Comparison of ENCODE assay signal across 8 mouse cellular contexts in genomic region chr1:173361651-173362050, GRCm38 (mm10). TPM values are rescaled to one million over a fixed set of nuclear protein-coding genes. Genes with fewer than 3 reads are reported as not detected.
DNase-seq lines count a peak whose midpoint lies in the region; ATAC-seq lines count a peak whose summit lies in the region.

No protein-coding gene starts in this region.

- H3K4me1 ChIP-seq in limb, embryonic 11.5 days (ENCODE audit: control insufficient read depth, insufficient read depth, low read length) = no peaks in the 10 kb centered on the region; the same call in 1 of the 2 replicates
- H3K4me1 ChIP-seq in hindbrain, embryonic 14.5 days (replicated peaks; ENCODE audit: control insufficient read depth, insufficient read depth, low read length) = peaks cover 52% of the 10 kb centered on the region

- no peak overlapping the region for H3K4me2 ChIP-seq in limb, embryonic 11.5 days (ENCODE audit: low read depth, severe bottlenecking)
- H3K4me2 ChIP-seq in hindbrain, embryonic 14.5 days (replicated peaks) = no peak overlapping the region

- peak; percentile 58 for ATAC-seq in granulocyte monocyte progenitor cell, adult 5-6 weeks (replicated peaks; ENCODE audit: poor library complexity, severe bottlenecking)
- ATAC-seq in limb, embryonic 11.5 days (ENCODE audit: insufficient number of reproducible peaks, low FRiP score, low TSS enrichment, low read depth) = peak; percentile 44; the same call in 1 of the 2 replicates
- no peak for ATAC-seq in hindbrain, embryonic 14.5 days (ENCODE audit: low FRiP score)
- ATAC-seq in activated CD4-positive, CD25-positive, alpha-beta regulatory T cell, adult 4 months = no peak

- peak; percentile 54 for DNase-seq in urinary bladder, postnatal 25 days (ENCODE audit: low spot score)
- no peak for DNase-seq in urinary bladder, postnatal 4 days (ENCODE audit: low spot score in 2 of 2)
- DNase-seq in limb, embryonic 11.5 days (ENCODE audit: low spot score) = peak; percentile 87
- peak; percentile 46 for DNase-seq in thymus, postnatal 0 days (ENCODE audit: low spot score)
- DNase-seq in layer of hippocampus, postnatal 36 days = no peak
- DNase-seq in hindbrain, embryonic 14.5 days (ENCODE audit: low spot score) = no peak

- H3K27me3 ChIP-seq in limb, embryonic 11.5 days (ENCODE audit: control insufficient read depth, insufficient read depth, low read length) = peaks cover 14% of the 10 kb centered on the region
- no peaks in the 10 kb centered on the region for H3K27me3 ChIP-seq in hindbrain, embryonic 14.5 days (ENCODE audit: control insufficient read depth, insufficient read depth, low read length)

- H3K27ac ChIP-seq in limb, embryonic 11.5 days (replicated peaks; ENCODE audit: low read depth, low read length) = no peak overlapping the region
- H3K27ac ChIP-seq in hindbrain, embryonic 14.5 days = no peak overlapping the region

- no peak overlapping the region for H3K4me3 ChIP-seq in limb, embryonic 11.5 days (ENCODE audit: low read depth, low read length)
- no peak overlapping the region for H3K4me3 ChIP-seq in hindbrain, embryonic 14.5 days (replicated peaks; ENCODE audit: low read length)

- WGBS in limb, embryonic 11.5 days = 28% methylated on average over 6 of the region's 6 CpGs
- WGBS in hindbrain, embryonic 14.5 days = 58% methylated on average over 6 of the region's 6 CpGs

- H3K9me3 ChIP-seq in limb, embryonic 11.5 days (ENCODE audit: control insufficient read depth, low read length) = no peaks in the 10 kb centered on the region
- no peaks in the 10 kb centered on the region for H3K9me3 ChIP-seq in hindbrain, embryonic 14.5 days (ENCODE audit: control insufficient read depth, low read length)

- H3K36me3 ChIP-seq in limb, embryonic 11.5 days (ENCODE audit: control insufficient read depth, insufficient read depth, low read length) = no peaks in the 10 kb centered on the region
- peaks cover 21% of the 10 kb centered on the region; the same call in 1 of the 2 replicates for H3K36me3 ChIP-seq in hindbrain, embryonic 14.5 days (replicated peaks; ENCODE audit: control insufficient read depth, insufficient read depth)

- no peak overlapping the region for H3K9ac ChIP-seq in limb, embryonic 11.5 days (ENCODE audit: low read length)
- H3K9ac ChIP-seq in hindbrain, embryonic 14.5 days = no peak overlapping the region

RNA-seq across cellular contexts. Expression of gene Cadm3, which starts 5.8 kb away (rescaled TPM):
- not detected in 2 replicates for total RNA-seq in granulocyte monocyte progenitor cell, adult 5-6 weeks (2014; fragmentation: Nextera tagmentation)
- 0.26 TPM in 1 of 2 replicates, not detected in the other for total RNA-seq in granulocyte monocyte progenitor cell, adult 5-6 weeks (2017)
- polyA plus RNA-seq in limb, embryonic 11.5 days (2014; fragmentation: Nextera tagmentation; extraction: Ambion mirVana) = 1.1 and 1.4 TPM in 2 replicates
- polyA plus RNA-seq in thymus, postnatal 0 days (2015; fragmentation: Nextera tagmentation; extraction: Ambion mirVana) = 0.26 and 0.42 TPM in 2 replicates
- total RNA-seq in layer of hippocampus, postnatal 36 days (2021) = 100 to 1,000 TPM; 366 to 384 TPM
- 138 and 157 TPM in 2 replicates for polyA plus RNA-seq in hindbrain, embryonic 14.5 days (2014; fragmentation: Nextera tagmentation; extraction: Ambion mirVana)
- polyA plus RNA-seq in activated CD4-positive, CD25-positive, alpha-beta regulatory T cell, adult 4 months (2017; shearing (Covaris generic)) = not detected

RNA-seq across cellular contexts. Expression of gene Aim2, which starts 11.0 kb away (rescaled TPM):
- total RNA-seq in granulocyte monocyte progenitor cell, adult 5-6 weeks (2014; fragmentation: Nextera tagmentation) = 59.1 and 67.7 TPM in 2 replicates
- 80.6 and 90.7 TPM in 2 replicates for total RNA-seq in granulocyte monocyte progenitor cell, adult 5-6 weeks (2017)
- 1.2 and 2.5 TPM in 2 replicates for polyA plus RNA-seq in limb, embryonic 11.5 days (2014; fragmentation: Nextera tagmentation; extraction: Ambion mirVana)
- 8.5 and 12.0 TPM in 2 replicates for polyA plus RNA-seq in thymus, postnatal 0 days (2015; fragmentation: Nextera tagmentation; extraction: Ambion mirVana)
- total RNA-seq in layer of hippocampus, postnatal 36 days (2021) = 1 to 10 TPM; 2.9 to 3.7 TPM
- polyA plus RNA-seq in hindbrain, embryonic 14.5 days (2014; fragmentation: Nextera tagmentation; extraction: Ambion mirVana) = 1.3 and 1.4 TPM in 2 replicates
- polyA plus RNA-seq in activated CD4-positive, CD25-positive, alpha-beta regulatory T cell, adult 4 months (2017; shearing (Covaris generic)) = 10 to 100 TPM; 40.0 to 50.8 TPM

RNA-seq across cellular contexts. Expression of gene Ackr1, which starts 28.1 kb away (rescaled TPM):
- not detected in 2 replicates for total RNA-seq in granulocyte monocyte progenitor cell, adult 5-6 weeks (2014; fragmentation: Nextera tagmentation)
- not detected in 2 replicates for total RNA-seq in granulocyte monocyte progenitor cell, adult 5-6 weeks (2017)
- polyA plus RNA-seq in limb, embryonic 11.5 days (2014; fragmentation: Nextera tagmentation; extraction: Ambion mirVana) = 1.5 and 1.7 TPM in 2 replicates
- polyA plus RNA-seq in thymus, postnatal 0 days (2015; fragmentation: Nextera tagmentation; extraction: Ambion mirVana) = 1.4 and 2.0 TPM in 2 replicates
- total RNA-seq in layer of hippocampus, postnatal 36 days (2021) = 10 to 100 TPM; 73.7 to 76.2 TPM
- polyA plus RNA-seq in hindbrain, embryonic 14.5 days (2014; fragmentation: Nextera tagmentation; extraction: Ambion mirVana) = 23.4 and 24.0 TPM in 2 replicates
- not detected for polyA plus RNA-seq in activated CD4-positive, CD25-positive, alpha-beta regulatory T cell, adult 4 months (2017; shearing (Covaris generic))

Comparison
In these comparisons a context has a peak if more than half of its experiments do, and no peak if none do; other contexts are left out.
1. DNase-seq: peak in urinary bladder, postnatal 25 days (single experiment), limb, embryonic 11.5 days (single experiment) and thymus, postnatal 0 days (single experiment); none in urinary bladder, postnatal 4 days (0 of 2), layer of hippocampus, postnatal 36 days (0 of 2) and hindbrain, embryonic 14.5 days (single experiment).
2. ATAC-seq: peak in granulocyte monocyte progenitor cell, adult 5-6 weeks (single experiment) and limb, embryonic 11.5 days (single experiment); none in hindbrain, embryonic 14.5 days (single experiment) and activated CD4-positive, CD25-positive, alpha-beta regulatory T cell, adult 4 months (single experiment).
3. RNA of gene Cadm3, which starts 5.8 kb away (polyA plus RNA-seq): 138 to 157 TPM in hindbrain, embryonic 14.5 days; 1.1 to 1.4 TPM in limb, embryonic 11.5 days, 0.26 to 0.42 TPM in thymus, postnatal 0 days and not detected in activated CD4-positive, CD25-positive, alpha-beta regulatory T cell, adult 4 months; every median in the first group is over 10 times any median in the second.